Mouse (Mus musculus): ENCODE data around the gene Klf16. TPM values are rescaled to one million over a fixed set of nuclear protein-coding genes. Genes with fewer than 3 reads are reported as not detected.

Gene Klf16
- total RNA-seq, 2 experiments from 2014 or later: 3.6 to 4.5 TPM

GRCm38 (mm10) chr10:80549279-80549678 lies 27.8 kb downstream of the Klf16 start:
- no peak for DNase-seq
- intact Hi-C loops (cut with DNase I): no loop called here

- peak; percentile 64 to 69 for DNase-seq
- intact Hi-C loops (cut with DNase I): no loop called here
These were observed 28.6 kb downstream of the Klf16 start for GRCm38 (mm10) chr10:80548428-80549006.

- DNase-seq: no peak
- intact Hi-C loops (cut with DNase I): no loop called here
These were observed 29.6 kb downstream of the Klf16 start for GRCm38 (mm10) chr10:80547539-80547938.

GRCm38 (mm10) chr10:80546945-80547344 lies 30.2 kb downstream of the Klf16 start:
- no peak for DNase-seq
- intact Hi-C loops (cut with DNase I): no loop called here

GRCm38 (mm10) chr10:80545590-80545989 lies 31.5 kb downstream of the Klf16 start:
- DNase-seq: no peak
- intact Hi-C loops (cut with DNase I): no loop called here

- intact Hi-C loops (cut with DNase I): no loop called here
- no peak for DNase-seq
These were observed 33.2 kb downstream of the Klf16 start for GRCm38 (mm10) chr10:80543873-80544272.

GRCm38 (mm10) chr10:80539493-80539892 lies 37.6 kb downstream of the Klf16 start:
- intact Hi-C loops (cut with DNase I): loop anchor here (5.0 kb wide), 1 partner anchor 172 kb away; no protein-coding TSS in a partner anchor
- DNase-seq: no peak

GRCm38 (mm10) chr10:80538710-80539394 lies 38.3 kb downstream of the Klf16 start, which contains the start of gene Atp8b3:
Gene Atp8b3 (minus strand): TSS chr10:80539124.
- intact Hi-C loops (cut with DNase I): loop anchor here (5.0 kb wide), 1 partner anchor 172 kb away; no protein-coding TSS in a partner anchor
- peak; percentile 37 to 58 for DNase-seq

- intact Hi-C loops (cut with DNase I): loop anchor here (5.0 kb wide), 1 partner anchor 171 kb away; no protein-coding TSS in a partner anchor
- DNase-seq: no peak
These were observed 38.9 kb downstream of the Klf16 start for GRCm38 (mm10) chr10:80538180-80538579.

- intact Hi-C loops (cut with DNase I): loop anchor here (5.0 kb wide), 1 partner anchor 168 kb away; no protein-coding TSS in a partner anchor
- no peak for DNase-seq
These were observed 41.4 kb downstream of the Klf16 start for GRCm38 (mm10) chr10:80535711-80536110.

- DNase-seq: no peak
- intact Hi-C loops (cut with DNase I): loop anchor here (5.0 kb wide), 1 partner anchor 168 kb away; no protein-coding TSS in a partner anchor
These were observed 42.0 kb downstream of the Klf16 start for GRCm38 (mm10) chr10:80535071-80535470.

GRCm38 (mm10) chr10:80533704-80534103 lies 43.4 kb downstream of the Klf16 start:
- DNase-seq: no peak
- intact Hi-C loops (cut with DNase I): no loop called here

- intact Hi-C loops (cut with DNase I): no loop called here
- no peak for DNase-seq
These were observed 44.3 kb downstream of the Klf16 start for GRCm38 (mm10) chr10:80532783-80533182.

- no peak for DNase-seq
- intact Hi-C loops (cut with DNase I): no loop called here
These were observed 50.9 kb downstream of the Klf16 start for GRCm38 (mm10) chr10:80526172-80526571.

- intact Hi-C loops (cut with DNase I): no loop called here
- no peak for DNase-seq
These were observed 53.8 kb downstream of the Klf16 start for GRCm38 (mm10) chr10:80523299-80523698.

GRCm38 (mm10) chr10:80519287-80519686 lies 57.8 kb downstream of the Klf16 start:
- intact Hi-C loops (cut with DNase I): no loop called here
- no peak for DNase-seq

Small RNA genes within 50 kb of the gene (microRNA-seq; reads per million reads assigned to microRNA genes)
- 0 to 1.4 reads per million in 2 experiments for gene Mir6912 (ENCODE audit: borderline number of aligned reads in 2 of 2)

Other genes starting within 250 kb of the Klf16 start
- gene Pcsk4, start 247.8 kb downstream of the Klf16 start, total RNA-seq (2021): 1 to 10 TPM; 2.2 to 2.9 TPM
- gene Reep6, start 247.4 kb downstream of the Klf16 start, total RNA-seq (2021): 1 to 10 TPM; 2.7 TPM
- 10 to 100 TPM; 75.9 to 83.8 TPM for gene Adamtsl5, start 228.9 kb downstream of the Klf16 start, total RNA-seq (2021)
- under 1 TPM; 0.49 to 0.64 TPM for gene Plk5, start 220.9 kb downstream of the Klf16 start, total RNA-seq (2021)
- 1 to 10 TPM; 8.1 to 8.6 TPM for gene Mex3d, start 189.7 kb downstream of the Klf16 start, total RNA-seq (2021)
- 10 to 100 TPM; 82.1 to 82.2 TPM for gene Mbd3, start 177.8 kb downstream of the Klf16 start, total RNA-seq (2021)
- gene Uqcr11, start 170.5 kb downstream of the Klf16 start, total RNA-seq (2021): 1,000 to 10,000 TPM; 1,920 to 2,020 TPM
- 10 to 100 TPM; 17.9 to 20.9 TPM for gene Tcf3, start 143.7 kb downstream of the Klf16 start, total RNA-seq (2021)
- gene Onecut3, start 82.5 kb downstream of the Klf16 start, total RNA-seq (2021): not detected
- not detected for gene Atp8b3, start 38.2 kb downstream of the Klf16 start, total RNA-seq (2021)
- 10 to 100 TPM; 12.3 to 13.7 TPM for gene Rexo1, start 15.8 kb downstream of the Klf16 start, total RNA-seq (2021)
- gene Abhd17a, start 13.0 kb upstream of the Klf16 start, total RNA-seq (2021): 10 to 100 TPM; 48.3 to 51.2 TPM
- 10 to 100 TPM; 19.7 to 22.1 TPM for gene Scamp4, start 25.6 kb upstream of the Klf16 start, total RNA-seq (2021)
- 1 to 10 TPM in 1 of 2 experiments, under 1 TPM in 1; 0.49 to 1.4 TPM for gene Adat3, start 25.6 kb upstream of the Klf16 start, total RNA-seq (2021)
- under 1 TPM; 0.41 to 0.58 TPM for gene Gm49322, start 28.7 kb upstream of the Klf16 start, total RNA-seq (2021)
- gene Csnk1g2, start 45.5 kb upstream of the Klf16 start, total RNA-seq (2021): 100 to 1,000 TPM; 111 to 119 TPM
- 10 to 100 TPM; 45.5 to 46.8 TPM for gene Btbd2, start 79.8 kb upstream of the Klf16 start, total RNA-seq (2021)
- 100 to 1,000 TPM; 223 to 233 TPM for gene Mknk2, start 100.8 kb upstream of the Klf16 start, total RNA-seq (2021)
- 1 to 10 TPM; 5.3 to 6.7 TPM for gene Mob3a, start 124.7 kb upstream of the Klf16 start, total RNA-seq (2021)
- gene Izumo4, start 124.9 kb upstream of the Klf16 start, total RNA-seq (2021): 1 to 10 TPM; 2.5 to 2.9 TPM
- 10 to 100 TPM; 35.1 to 43.5 TPM for gene Ap3d1, start 164.9 kb upstream of the Klf16 start, total RNA-seq (2021)
- 10 to 100 TPM; 22.5 to 27.0 TPM for gene Dot1l, start 177.9 kb upstream of the Klf16 start, total RNA-seq (2021)
- gene Sf3a2, start 220.9 kb upstream of the Klf16 start, total RNA-seq (2021): 10 to 100 TPM; 29.5 to 29.7 TPM
- 10 to 100 TPM; 29.3 to 31.3 TPM for gene Plekhj1, start 221.3 kb upstream of the Klf16 start, total RNA-seq (2021)
- gene Amh, start 227.9 kb upstream of the Klf16 start, total RNA-seq (2021): under 1 TPM; 0.22 to 0.53 TPM
- under 1 TPM in 1 of 2 experiments, not detected in 1; 0.46 TPM for gene Jsrp1, start 236.2 kb upstream of the Klf16 start, total RNA-seq (2021)
- gene Oaz1, start 249.3 kb upstream of the Klf16 start, total RNA-seq (2021): 100 to 1,000 TPM; 850 to 884 TPM

All from heart, postnatal 36 days (tissue).